Mouse (Mus musculus) megakaryocyte, embryonic 14.5 days (primary cell): ENCODE results near the gene Ccnc. TPM values are rescaled to one million over a fixed set of nuclear protein-coding genes. Genes with fewer than 3 reads are reported as not detected.
"Not testable (repeated sequence)": the region's sequence is repeated elsewhere in the genome, so short reads cannot be mapped to it uniquely, and the experiment has no call there.

Experiments
- H3K27me3 ChIP-seq: replicated peaks from 2 replicates; pipeline ENCODE3; 2012; ENCODE audit warnings: inconsistent platforms
- H3K36me3 ChIP-seq: replicated peaks from 2 replicates; pipeline ENCODE3; 2012; ENCODE audit warnings: low read length, inconsistent platforms, mixed read lengths
- H3K4me1 ChIP-seq: 2 replicates; pipeline ENCODE4 v1.6.1; 2012; ENCODE audit warnings: inconsistent platforms
- H3K4me3 ChIP-seq: replicated peaks from 2 replicates; pipeline ENCODE3; 2012; ENCODE audit warnings: moderate library complexity, mild to moderate bottlenecking, inconsistent platforms
- H3K9me3 ChIP-seq: 2 replicates; pipeline ENCODE4 v1.6.1; 2012; ENCODE audit warnings: inconsistent platforms
- FLI1 ChIP-seq: IDR thresholded peaks from 2 replicates; pipeline ENCODE4 v1.6.1; 2012; ENCODE audit warnings: low read length, inconsistent platforms, mixed read lengths
- GATA1 ChIP-seq: IDR thresholded peaks from 3 replicates; pipeline ENCODE4 v1.6.1; 2012; ENCODE audit warnings: mixed read lengths, low read length, inconsistent platforms, borderline replicate concordance
- polyA plus RNA-seq: library from polyadenylated mRNA; stranded (reverse); fragments of >175 nt; gene quantifications from 2 replicates; pipeline ENCODE4 v1.2.3, GENCODE M21; 2012; ENCODE audit warnings: low replicate concordance; ENCODE audit not compliant: insufficient read depth

Gene Ccnc
- polyA plus RNA-seq, 1 experiment, result 1.8 TPM

DNA sequence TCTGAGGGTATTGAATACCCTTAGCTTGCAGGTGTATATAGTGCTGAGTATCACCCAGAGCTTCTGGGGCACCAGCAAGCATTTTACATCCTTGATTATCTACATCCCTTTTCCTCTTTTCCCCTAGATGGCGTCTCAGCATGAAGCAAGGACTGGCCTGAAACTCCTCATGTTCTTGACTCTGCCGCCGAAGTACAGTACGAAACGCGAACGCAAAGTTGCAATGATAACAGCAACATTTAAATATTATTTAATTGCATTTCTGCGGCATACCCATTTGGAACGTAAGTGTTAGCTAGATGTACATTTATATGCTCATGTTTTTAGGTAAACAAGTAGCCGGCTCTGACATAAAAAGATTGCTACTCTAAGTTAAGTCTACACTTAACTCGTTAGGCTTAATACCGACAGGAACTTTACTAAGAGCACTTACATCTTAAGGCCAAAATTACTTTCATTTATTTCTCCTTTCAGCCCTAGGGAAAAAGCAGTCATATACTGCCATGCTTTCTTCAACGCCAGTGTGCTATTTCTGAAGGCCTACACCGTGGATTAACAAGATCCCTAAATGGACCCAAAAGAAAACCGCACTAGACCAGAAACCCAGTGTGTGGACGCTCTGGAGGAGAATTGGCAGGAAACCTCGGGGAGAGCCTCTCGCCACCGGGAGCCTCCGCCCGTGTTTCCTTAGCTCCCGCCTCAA, 438 bp upstream of the Ccnc start:
- peaks cover 13% of the 10 kb centered on the region for H3K36me3 ChIP-seq
- TF ChIP-seq GATA1 (no peak), FLI1 (no peak)
- H3K27me3 ChIP-seq, result no peaks in the 10 kb centered on the region
- H3K4me1 ChIP-seq, result peaks cover 10% of the 10 kb centered on the region; the same call in 1 of the 2 replicates
- peak overlapping the region; percentile 96 for H3K4me3 ChIP-seq
- H3K9me3 ChIP-seq, result no peaks in the 10 kb centered on the region

DNA sequence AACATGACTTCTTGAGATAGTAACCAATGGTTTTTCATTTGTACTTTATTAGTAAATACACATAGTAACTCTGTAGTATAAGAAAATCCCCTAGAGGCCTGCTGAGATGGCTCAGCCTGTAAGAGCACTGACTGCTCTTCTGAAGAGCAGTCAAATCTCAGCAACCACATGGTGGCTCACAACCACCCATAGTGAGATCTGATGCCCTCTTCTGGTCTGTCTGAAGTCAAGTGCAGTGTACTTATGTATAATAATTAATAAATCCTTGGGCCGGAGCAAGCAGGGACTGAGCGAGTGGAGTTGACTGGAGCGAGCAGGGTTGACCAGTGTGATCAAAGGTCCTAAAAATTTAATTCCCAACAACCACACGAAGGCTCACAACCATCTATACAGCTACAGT, 11.7 kb downstream of the Ccnc start:
- H3K36me3 ChIP-seq, result peaks cover 80% of the 10 kb centered on the region
- H3K9me3 ChIP-seq, result no peaks in the 10 kb centered on the region
- TF ChIP-seq FLI1 (no peak), GATA1 (no peak)
- no peaks in the 10 kb centered on the region for H3K27me3 ChIP-seq
- peaks cover 7% of the 10 kb centered on the region for H3K4me1 ChIP-seq
- H3K4me3 ChIP-seq, result no peak overlapping the region

DNA sequence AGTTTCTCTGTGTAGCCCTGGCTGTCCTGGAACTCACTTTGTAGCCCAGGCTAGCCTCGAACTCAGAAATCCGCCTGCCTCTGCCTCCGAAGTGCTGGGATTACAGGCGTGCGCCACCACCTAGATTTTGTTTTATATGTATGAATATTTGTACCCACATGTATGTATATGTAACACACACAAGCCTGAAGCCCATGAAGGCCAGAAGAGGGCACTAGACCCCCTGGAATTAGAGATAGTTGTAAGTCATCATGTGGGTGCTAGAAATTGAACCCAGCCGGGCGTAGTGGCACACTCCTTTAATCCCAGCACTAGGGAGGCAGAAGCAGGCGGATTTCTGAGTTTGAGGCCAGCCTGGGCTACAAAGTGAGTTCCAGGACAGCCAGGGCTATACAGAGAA, 16.6 kb downstream of the Ccnc start:
- not testable (repeated sequence) for H3K9me3 ChIP-seq, H3K27me3 ChIP-seq, H3K4me1 ChIP-seq, H3K4me3 ChIP-seq
- peaks cover 67% of the 10 kb centered on the region for H3K36me3 ChIP-seq

DNA sequence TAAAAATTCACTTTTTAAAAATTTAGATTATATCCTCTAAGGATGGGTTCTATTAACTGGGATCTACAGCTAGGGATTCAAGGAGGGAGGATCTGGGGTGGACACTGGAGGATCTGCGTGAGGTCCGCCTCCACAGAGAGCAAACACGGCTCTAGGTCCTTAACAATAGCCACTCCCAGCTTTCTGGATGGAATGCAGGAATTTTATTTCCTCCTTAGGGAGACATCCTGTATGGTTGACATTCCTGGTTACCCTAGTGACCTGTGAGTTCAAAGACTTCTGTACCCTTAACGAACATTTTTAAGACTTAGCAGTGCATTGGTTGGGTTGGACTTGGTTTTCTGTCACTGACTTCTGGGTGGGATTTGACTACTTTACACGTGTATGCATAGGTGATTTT, 18.2 kb downstream of the Ccnc start:
- peaks cover 59% of the 10 kb centered on the region for H3K36me3 ChIP-seq
- H3K4me3 ChIP-seq, result no peak overlapping the region
- no peaks in the 10 kb centered on the region for H3K4me1 ChIP-seq
- TF ChIP-seq FLI1 (no peak), GATA1 (no peak)
- no peaks in the 10 kb centered on the region for H3K27me3 ChIP-seq
- no peaks in the 10 kb centered on the region for H3K9me3 ChIP-seq

DNA sequence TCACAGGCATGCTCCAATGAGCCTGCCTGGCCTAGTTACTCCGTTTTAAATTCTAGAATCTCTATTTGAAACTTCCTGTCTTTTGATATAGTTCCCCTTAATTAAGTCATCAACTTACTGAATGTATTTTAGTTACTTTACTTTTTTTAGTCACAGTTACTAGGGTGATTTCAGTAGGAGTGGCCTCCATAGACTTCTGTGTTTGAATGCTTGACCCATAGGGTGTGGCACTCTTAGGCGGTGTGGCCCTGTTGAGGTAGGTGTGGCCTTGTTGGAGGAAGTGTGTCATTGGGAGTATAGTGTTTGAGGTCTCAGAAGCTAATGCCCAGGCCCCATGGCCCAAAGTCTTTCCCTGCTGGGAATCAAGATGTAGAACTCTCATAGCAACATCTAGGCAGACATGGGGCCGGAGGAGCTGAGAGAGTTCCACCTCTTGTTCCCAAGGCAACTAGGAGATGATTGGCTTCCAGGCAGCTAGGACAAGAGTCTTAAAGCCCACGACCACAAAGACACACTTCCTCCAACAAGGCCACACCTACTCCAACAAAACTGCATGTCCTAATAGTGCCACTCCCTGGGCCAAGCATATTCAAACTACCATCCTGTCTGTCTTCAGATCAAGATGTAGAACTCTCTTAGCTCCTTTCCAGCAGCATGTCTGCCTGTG, 27.8 kb downstream of the Ccnc start:
- H3K27me3 ChIP-seq, result no peaks in the 10 kb centered on the region
- H3K9me3 ChIP-seq, result peaks cover 6% of the 10 kb centered on the region; the same call in 1 of the 2 replicates
- H3K36me3 ChIP-seq, result peaks cover 65% of the 10 kb centered on the region
- H3K4me3 ChIP-seq, result no peak overlapping the region
- TF ChIP-seq FLI1 (no peak), GATA1 (no peak)
- H3K4me1 ChIP-seq, result peaks cover 23% of the 10 kb centered on the region

DNA sequence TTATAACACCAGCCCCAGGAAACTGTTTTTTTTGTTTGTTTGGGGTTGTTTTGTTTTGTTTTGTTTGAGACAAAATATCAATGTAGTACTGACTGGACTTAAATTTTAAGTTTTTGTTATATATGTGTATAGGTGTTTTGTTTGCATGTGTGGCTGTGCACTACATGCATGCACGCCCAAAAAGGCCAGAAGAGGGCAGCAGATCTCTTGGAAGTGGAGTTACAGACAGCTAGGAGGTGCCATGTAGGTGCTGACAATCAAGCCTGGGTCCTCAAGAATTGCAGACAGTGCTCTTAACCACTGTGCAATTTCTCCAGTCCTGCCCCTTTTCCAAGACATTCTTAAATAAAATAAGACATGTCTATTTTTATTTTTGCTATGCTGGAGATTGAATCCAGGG, 31.4 kb downstream of the Ccnc start:
- Histone ChIP-seq H3K36me3 (peaks cover 58% of the 10 kb centered on the region), H3K27me3 (no peaks in the 10 kb centered on the region), H3K4me1 (peaks cover 21% of the 10 kb centered on the region), H3K4me3 (no peak overlapping the region), H3K9me3 (peaks cover 6% of the 10 kb centered on the region; the same call in 1 of the 2 replicates)
- TF ChIP-seq GATA1 (no peak), FLI1 (no peak)

DNA sequence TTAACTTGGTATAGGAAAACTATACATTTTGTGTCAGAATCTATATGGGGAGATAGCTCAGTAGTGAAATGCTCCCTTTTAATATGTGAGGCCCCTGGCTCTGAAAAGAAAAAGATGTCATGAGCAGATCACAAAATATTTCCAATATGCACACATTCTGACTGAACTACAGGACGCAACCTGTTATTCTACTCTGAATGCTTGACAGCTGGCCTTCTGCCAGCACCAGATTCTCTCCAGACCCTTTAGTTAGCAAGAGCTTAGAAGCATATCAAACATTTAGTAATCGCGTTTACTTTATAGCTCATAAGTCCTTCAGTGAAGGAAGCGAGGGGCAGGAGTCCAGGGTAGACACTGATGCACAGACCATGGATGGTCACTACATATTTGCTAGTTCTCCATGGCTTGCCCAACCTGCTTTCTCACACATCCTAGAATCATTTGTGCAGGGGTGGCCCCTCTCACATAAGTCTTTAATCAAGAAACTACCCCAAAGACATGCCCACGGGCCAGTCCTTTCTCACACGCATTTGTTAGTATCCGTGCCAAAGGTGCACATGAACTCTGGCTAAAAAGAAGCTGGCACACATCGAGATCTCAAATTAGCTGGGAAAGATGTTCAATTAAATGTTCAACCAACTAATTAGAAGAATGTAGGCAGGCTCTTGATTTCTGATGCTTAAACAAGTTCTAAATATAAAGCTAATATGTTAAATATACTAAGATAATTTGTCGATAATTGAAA, 34.1 kb downstream of the Ccnc start:
- Histone ChIP-seq H3K4me1 (peaks cover 15% of the 10 kb centered on the region; the same call in 1 of the 2 replicates), H3K9me3 (peaks cover 6% of the 10 kb centered on the region; the same call in 1 of the 2 replicates), H3K27me3 (no peaks in the 10 kb centered on the region), H3K36me3 (peaks cover 53% of the 10 kb centered on the region), H3K4me3 (no peak overlapping the region)
- TF ChIP-seq FLI1, result no peak
- TF ChIP-seq GATA1, result no peak

DNA sequence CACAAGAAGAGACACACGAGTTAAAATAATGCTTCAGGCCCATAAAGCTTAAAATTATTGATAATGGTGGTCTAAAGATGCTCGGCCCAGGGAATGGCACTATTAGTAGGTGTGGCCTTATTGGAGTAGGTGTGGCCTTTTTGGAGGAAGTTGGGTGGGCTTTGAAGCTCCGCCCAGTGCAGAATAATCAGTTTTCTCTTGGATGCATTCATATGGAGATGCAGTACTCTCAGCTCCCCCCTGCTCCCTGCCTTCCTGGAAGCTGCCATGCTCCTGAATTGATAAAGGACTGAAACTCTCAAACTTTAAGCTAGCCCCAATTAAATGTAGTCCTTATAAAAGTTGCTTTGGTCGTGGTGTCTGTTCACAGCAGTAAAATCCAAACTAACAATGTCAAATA, 36.3 kb downstream of the Ccnc start:
- H3K4me3 ChIP-seq, result no peak overlapping the region
- no peaks in the 10 kb centered on the region for H3K27me3 ChIP-seq
- H3K9me3 ChIP-seq, result peaks cover 7% of the 10 kb centered on the region; the same call in 1 of the 2 replicates
- H3K4me1 ChIP-seq, result peaks cover 15% of the 10 kb centered on the region; the same call in 1 of the 2 replicates
- no peak for TF ChIP-seq GATA1
- TF ChIP-seq FLI1, result no peak
- peaks cover 32% of the 10 kb centered on the region for H3K36me3 ChIP-seq

DNA sequence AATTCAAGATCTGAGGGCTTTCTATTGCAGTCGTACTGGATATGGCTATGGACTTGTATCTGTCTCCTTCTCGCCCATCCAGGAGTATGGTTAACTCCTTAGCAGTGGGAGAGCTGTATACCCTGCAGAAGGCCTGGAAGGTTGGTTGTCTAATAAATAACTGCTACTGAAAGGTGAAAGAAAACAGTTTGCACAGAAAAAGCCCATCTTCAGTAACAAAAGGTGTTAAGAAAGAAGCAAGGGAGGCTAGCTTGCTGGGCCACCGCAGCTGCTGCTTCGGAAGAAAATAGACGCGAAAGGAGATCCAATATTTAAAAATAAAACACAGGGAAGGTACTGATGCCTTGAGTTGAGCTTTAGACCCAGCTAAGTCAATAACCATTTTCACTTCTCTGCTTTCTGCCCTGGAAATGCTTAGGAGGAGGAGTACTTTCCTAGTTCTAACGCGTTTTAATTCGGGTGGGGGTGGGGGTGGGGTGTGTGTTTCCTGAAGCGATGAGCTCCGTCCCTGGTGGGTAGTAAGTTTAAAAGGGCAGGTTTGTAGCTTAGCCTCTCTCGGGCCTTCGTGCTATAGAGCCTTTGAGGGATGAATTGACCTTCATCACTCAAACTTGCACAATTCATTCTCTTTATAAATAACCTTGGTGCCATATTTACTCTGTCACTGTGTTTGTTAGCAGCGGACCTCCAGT, 38.8 kb downstream of the Ccnc start:
- TF ChIP-seq GATA1 (no peak), FLI1 (no peak)
- H3K4me3 ChIP-seq, result peak overlapping the region; percentile 96
- H3K27me3 ChIP-seq, result no peaks in the 10 kb centered on the region
- peaks cover 18% of the 10 kb centered on the region for H3K9me3 ChIP-seq
- H3K36me3 ChIP-seq, result peaks cover 18% of the 10 kb centered on the region
- peaks cover 10% of the 10 kb centered on the region; the same call in 1 of the 2 replicates for H3K4me1 ChIP-seq

DNA sequence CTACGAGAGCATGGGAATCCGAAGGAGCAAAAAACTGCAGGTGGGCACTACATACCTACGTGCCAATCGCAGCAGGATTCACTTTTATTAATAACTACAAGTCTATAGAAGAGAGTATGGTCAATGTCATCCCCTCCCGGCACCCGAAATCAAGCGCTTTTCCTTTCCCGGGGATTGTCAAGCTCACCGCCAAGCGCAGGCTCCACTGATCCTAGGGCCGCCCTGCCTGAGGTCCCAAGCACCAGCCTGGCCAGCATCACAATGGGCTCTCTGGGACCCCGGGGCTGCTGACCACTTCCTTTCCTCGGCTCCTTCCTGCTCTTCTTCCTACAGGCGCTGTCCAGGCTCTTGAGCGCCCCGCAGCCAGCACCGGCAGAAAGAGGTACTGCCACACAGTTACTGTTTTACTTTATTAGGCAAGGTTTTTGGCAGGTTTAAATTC, 39.4 kb downstream of the Ccnc start, which contains the start of the genes Usp45 and Tstd3:
TSS of gene Usp45 (plus strand) at position 294 of the 442 bp plus-strand sequence.
TSS of gene Tstd3 (minus strand) at position 350 of the 442 bp plus-strand sequence.
- H3K4me1 ChIP-seq, result peaks cover 10% of the 10 kb centered on the region; the same call in 1 of the 2 replicates
- H3K9me3 ChIP-seq, result peaks cover 18% of the 10 kb centered on the region
- TF ChIP-seq FLI1, result no peak
- TF ChIP-seq GATA1, result no peak
- peaks cover 14% of the 10 kb centered on the region for H3K36me3 ChIP-seq
- no peaks in the 10 kb centered on the region for H3K27me3 ChIP-seq
- H3K4me3 ChIP-seq, result peak within 1 kb of the TSS; percentile 96
